Mouse (Mus musculus) ZHBTc4 (cell line): Measurements from ENCODE around the gene C2cd4c.
A peak's percentile ranks its signal among the peaks of the same experiment; 100 is the strongest.

ENCODE experiments used
- DNase-seq: peaks from one replicate; pipeline ENCODE4 v3.0.0-alpha.2; 2011; ENCODE audit warnings: low read depth, low spot score

The C2cd4c gene

DNA sequence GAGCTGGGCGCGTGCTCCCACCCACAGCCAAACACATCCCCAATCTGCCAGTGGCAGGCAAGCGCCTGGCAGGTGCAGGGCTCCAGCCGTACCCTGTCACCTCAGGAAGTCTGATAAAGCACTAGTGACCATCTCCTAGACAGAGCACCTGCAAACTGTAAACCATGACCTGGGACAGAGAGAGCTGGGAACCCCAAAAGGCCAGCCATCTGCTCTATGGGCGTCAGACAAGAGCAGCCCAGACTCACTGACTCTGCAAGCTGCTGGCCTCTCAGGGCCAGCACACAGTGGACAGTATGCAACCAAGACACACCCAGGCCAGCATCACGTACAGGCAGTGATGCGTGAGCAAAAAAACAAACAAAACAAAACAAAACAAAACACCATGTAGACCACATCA is 34.9 kb downstream of the C2cd4c start:
- no peak for DNase-seq

DNA sequence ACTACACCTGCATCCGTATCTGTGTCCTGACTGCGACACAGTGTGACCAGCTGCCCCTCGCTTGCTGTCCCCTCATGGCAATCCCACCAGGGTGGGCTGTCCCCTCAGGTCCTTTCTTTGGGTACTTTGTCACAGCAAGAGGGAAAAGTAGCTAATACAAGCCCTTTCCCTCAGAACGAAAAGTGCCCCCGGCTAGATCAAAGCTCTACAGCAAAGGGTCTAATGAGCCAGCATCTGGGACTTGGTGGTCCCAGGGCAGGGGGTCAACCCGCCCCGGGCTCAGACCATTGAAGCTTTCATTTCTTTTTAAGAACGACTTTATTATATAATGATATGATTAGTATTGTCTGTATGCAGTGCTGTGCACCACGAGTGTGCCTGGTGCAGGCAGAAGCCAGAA is 35.5 kb downstream of the C2cd4c start:
- DNase-seq: no peak

DNA sequence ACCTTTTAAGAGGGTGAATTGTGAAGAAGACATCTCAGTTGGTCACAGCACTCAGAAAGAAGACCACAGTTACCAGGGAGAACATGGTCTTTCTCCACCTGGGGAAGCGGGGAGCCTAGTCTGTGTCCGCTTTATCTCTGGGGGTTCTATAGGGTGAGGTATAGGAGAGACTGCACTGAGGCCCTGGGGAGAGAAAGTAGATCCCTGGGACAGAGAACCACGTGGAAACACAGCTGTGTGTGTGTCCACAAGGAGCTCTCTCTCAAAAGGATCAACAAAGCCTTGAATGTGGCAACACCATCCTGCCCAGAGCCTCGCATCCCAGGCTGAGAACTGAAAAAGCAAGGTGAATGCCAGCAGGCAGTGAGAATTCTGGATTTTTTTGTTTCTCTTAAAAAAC is 36.4 kb downstream of the C2cd4c start:
- no peak for DNase-seq

DNA sequence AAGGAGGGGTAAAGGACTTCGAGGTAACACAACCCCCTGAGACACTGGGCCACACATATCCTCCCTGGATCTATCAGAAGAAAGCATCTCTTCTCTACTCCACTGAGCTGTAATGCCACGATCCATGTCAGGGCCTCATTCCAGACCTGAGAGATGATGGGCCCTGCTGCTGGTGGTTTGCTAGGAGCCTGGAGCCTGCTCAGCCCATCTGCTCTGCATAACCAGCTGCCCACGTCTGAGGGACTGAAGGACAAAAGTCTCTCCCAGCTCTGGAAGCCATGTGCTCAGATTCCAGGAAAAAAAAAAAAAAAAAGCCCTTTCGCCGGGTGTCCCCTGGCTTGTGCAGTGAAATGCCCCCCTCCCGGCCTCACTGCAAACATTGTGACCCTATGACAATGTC is 38.1 kb downstream of the C2cd4c start:
- DNase-seq: no peak

DNA sequence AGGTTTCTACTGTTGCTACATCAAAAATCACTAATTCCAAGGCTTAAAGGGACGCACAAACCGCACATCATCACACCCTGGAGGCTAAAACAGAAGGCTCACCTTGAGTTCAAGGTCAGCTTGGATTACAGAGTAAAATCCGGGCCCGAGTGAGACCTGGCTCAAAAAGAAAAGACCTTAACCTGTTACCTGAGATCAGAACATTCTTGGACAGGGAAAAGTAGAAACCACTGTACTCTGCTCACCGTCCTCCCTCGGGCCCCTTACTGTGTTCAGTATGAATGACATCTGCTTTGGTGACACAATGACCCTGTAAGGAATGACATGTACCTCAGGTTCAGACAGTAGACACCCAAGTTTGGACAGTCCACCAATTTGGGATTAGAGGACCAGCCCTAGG is 39.0 kb downstream of the C2cd4c start:
- DNase-seq: no peak

DNA sequence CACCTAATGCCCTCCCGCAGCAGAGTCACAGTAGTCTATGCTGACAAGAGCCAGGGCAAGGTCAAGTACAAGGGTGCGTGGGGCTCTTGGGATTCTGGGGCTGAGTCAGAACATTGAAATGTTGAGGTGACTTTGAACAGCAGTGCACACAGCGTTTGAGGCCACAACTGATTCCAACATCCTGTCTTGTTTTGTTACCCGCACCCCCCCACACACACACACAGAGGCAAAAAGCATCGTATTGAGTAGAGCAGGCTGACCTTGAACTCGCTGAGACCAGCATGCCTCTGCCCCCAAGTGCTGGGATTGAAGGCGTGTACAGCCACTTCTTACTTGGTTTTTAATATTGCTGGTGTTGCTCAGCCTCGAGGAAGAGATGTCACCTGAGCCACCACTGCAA is 39.5 kb downstream of the C2cd4c start:
- peak; percentile 32 for DNase-seq

DNA sequence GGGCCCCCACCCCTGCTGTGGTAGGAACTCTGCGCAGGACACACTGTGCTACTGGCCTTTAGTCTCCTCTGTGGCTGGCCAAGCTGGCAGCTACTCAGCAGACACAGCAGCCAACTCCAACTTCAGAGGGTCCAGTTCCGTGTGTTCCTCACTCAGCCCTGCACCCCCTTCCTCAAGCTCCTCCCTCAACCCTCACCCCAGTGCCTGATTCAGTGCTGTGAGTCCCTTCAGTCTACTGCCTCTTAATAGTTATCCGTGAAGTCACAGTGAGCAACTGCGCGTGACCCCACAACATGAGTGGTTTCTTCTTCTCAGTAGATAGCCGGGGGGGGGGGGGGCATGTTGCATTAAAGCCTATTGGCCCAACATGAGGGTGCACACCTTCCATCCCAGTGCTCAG is 40.2 kb downstream of the C2cd4c start:
- no peak for DNase-seq

DNA sequence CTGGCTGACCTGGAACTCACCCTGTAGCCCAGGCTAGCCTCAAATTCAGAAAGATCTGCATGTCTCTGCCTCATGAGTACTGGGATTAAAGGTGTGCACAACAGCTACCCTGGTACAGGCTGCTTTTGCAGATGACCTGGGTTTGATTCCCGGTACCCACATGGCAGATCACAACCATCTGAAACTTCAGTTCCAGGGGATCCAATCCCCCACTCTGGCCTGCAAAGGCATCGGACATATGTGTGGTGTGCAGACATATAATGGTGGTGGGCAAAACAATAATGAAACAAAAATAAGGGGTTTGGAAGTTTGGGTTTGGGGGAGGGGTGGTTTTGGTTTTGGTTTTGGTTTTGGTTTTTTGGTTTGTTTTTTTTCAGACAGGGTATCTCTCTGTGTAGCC is 42.5 kb downstream of the C2cd4c start:
- DNase-seq: no peak

DNA sequence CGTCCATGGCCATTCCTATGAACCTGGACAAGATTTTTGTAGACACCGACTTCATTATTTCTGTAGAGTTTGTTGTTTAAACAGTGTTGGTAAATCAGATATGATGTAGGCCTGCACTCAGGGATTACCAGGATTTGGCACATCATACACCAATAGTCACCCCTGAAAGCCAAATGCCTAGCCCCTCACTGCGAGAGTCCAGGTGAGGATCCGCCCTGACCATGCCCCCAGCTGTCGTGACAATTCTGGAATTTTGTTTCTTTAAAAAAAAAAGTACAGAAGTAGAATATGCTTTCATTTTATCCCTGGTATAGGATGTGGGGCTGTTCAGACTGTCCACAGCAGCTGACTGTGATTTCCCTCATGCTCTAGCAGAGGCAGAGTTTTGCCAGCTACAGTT is 43.9 kb downstream of the C2cd4c start:
- DNase-seq: no peak

DNA sequence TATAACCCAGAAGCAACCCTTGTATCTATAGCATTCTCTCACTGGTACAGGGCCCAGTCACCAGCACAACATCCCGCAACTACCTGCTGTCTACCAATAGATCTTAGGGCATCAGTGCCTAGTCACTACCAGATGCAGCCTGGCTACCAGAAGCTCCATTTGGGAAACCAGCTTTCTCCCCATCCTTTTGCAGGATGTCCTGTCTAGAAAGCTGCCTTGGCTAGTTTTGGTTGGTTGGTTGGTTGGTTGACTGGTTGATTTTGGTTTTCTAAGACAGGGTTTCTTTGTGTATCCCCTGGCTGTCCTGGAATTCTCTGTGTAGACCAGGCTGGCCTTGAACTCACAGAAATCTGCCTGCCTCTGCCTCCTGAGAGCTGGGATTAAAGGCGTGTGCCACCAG is 54.1 kb downstream of the C2cd4c start:
- DNase-seq: no peak

DNA sequence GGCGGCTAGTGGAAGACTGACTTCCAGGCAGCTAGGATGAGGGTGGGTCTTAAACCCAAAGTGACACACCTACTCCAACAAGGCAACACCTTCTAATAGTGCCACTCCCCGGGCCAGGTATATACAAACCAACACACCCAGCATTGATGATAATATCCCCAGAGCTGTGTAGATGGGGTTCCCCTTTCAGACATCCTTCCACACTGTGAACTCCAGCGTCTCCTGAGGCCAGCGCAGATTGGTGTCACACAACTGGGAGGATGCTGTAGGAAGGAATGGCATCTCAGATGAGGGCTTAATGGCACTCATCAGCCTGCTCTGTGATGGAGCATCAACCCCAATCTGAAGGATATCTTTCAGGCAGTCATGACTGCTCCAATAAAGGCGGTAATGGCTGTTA is 56.3 kb downstream of the C2cd4c start:
- DNase-seq: no peak

DNA sequence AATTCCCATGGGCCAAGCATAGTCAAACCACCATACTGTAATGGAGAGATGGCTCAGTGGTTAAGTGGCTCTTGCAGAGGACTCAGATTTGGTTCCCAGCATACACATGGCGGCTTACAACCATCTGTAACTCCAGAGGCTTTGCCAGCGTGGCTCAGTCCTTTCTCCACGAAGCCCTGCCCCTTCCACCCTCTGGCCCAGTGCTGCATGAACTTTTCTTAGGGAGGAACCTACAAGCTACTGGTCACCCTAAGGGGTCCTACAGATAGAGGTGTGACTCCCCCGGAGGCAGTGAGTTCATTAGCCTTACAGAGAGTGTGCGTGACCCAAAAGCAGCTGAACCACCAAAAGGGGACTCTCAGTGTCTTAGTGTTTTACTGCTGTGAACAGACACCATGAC is 56.9 kb downstream of the C2cd4c start:
- no peak for DNase-seq
